Mouse (Mus musculus) forebrain, embryonic 14.5 days (tissue): ENCODE measurements around the gene Med12l. TPM values are rescaled to one million over a fixed set of nuclear protein-coding genes. Genes with fewer than 3 reads are reported as not detected.
"Not testable (repeated sequence)": the region's sequence is repeated elsewhere in the genome, so short reads cannot be mapped to it uniquely, and the experiment has no call there.

ENCODE experiments used
- ATAC-seq: fragments of 200-750 bp; cut with Nextera tagmentation; 2 replicates; pipeline ENCODE4 v1.8.0; 2017; ENCODE audit warnings: mild to moderate bottlenecking, moderate library complexity
- DNase-seq: peaks from one replicate; pipeline ENCODE4 v3.0.0-alpha.2; 2015; ENCODE audit warnings: low spot score
- H3K27ac ChIP-seq: fragments of 300-500 bp; sonication (generic); 2 replicates; pipeline ENCODE4 v1.5.1; 2014; ENCODE audit warnings: low read depth, mild to moderate bottlenecking, control low read depth, low read length, moderate library complexity
- H3K27me3 ChIP-seq: fragments of 300-500 bp; sonication (generic); replicated peaks from 2 replicates; pipeline ENCODE4 v1.6.1; 2014; ENCODE audit warnings: low read length, control low read depth, mixed read lengths; ENCODE audit not compliant: control insufficient read depth, insufficient read depth
- H3K36me3 ChIP-seq: fragments of 300-500 bp; sonication (generic); 2 replicates; pipeline ENCODE4 v1.6.1; 2014; ENCODE audit warnings: low read length, control low read depth; ENCODE audit not compliant: control insufficient read depth, insufficient read depth
- H3K4me1 ChIP-seq: fragments of 300-500 bp; sonication (generic); 2 replicates; pipeline ENCODE4 v1.6.1; 2014; ENCODE audit warnings: antibody characterized with exemption, low read length, control low read depth; ENCODE audit not compliant: control insufficient read depth, insufficient read depth
- H3K4me2 ChIP-seq: fragments of 300-500 bp; sonication (generic); 2 replicates; pipeline ENCODE4 v1.6.1; 2014; ENCODE audit warnings: mild to moderate bottlenecking, control low read depth, low read length
- H3K4me3 ChIP-seq: fragments of 300-500 bp; sonication (generic); 2 replicates; pipeline ENCODE4 v1.5.1; 2014; ENCODE audit warnings: low read depth, low read length, control low read depth
- H3K9ac ChIP-seq: fragments of 300-500 bp; sonication (generic); 2 replicates; pipeline ENCODE4 v1.6.1; 2014; ENCODE audit warnings: mild to moderate bottlenecking, low read length, control low read depth, moderate library complexity
- H3K9me3 ChIP-seq: fragments of 300-500 bp; sonication (generic); replicated peaks from 2 replicates; pipeline ENCODE4 v1.6.1; 2016; ENCODE audit warnings: low read length, control low read depth, mixed read lengths; ENCODE audit not compliant: control insufficient read depth
- WGBS: fragments of 180-500 bp; shearing (Covaris S2); extraction: QIAGEN DNeasy Blood & Tissue Kit; methylation state at CpG from one replicate; pipeline ENCODE4 v1.1.7; 2014; 5-methylcytosine and 5-hydroxymethylcytosine counted together
- polyA plus RNA-seq: library from polyadenylated mRNA; unstranded; fragments of >200 nt; fragmentation: Nextera tagmentation; extraction: Ambion mirVana; gene quantifications from 2 replicates; pipeline ENCODE4 v1.2.1, GENCODE M21; 2014

Gene Med12l
- polyA plus RNA-seq, 1 experiment from 2014 or later = 2.3 TPM

- ATAC-seq (no peak), DNase-seq (no peak)
- Histone ChIP-seq H3K4me2 (no peak overlapping the region), H3K4me1 (no peaks in the 10 kb centered on the region), H3K27me3 (no peaks in the 10 kb centered on the region), H3K4me3 (no peak overlapping the region), H3K9ac (no peak overlapping the region), H3K27ac (no peak overlapping the region), H3K36me3 (no peaks in the 10 kb centered on the region), H3K9me3 (no peaks in the 10 kb centered on the region)
- 80% methylated on average over 12 of the region's 12 CpGs for WGBS
Measured at GRCm38 (mm10) chr3:59138946-59139468, 133.4 kb downstream of the Med12l start.

DNA sequence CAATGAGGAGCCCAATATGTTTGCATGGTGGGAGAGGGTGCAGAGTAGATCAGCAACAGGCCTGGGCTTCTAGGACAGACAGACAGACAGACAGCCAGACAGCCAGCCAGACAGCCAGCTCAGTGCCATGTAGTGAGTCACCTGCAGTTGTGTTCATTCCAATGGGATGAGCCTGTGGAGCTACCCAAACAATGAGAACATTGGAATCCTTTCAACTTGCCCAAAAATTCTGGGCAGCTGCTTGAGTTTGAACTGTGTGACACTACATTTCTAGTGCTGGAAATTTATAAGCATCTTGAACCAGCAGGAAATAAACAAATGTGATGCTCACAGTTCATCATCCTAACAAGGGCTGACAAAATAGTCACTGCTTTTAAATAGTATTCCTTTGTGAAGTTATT is 134.0 kb downstream of the Med12l start:
- ATAC-seq (no peak), DNase-seq (no peak)
- Histone ChIP-seq H3K9me3 (no peaks in the 10 kb centered on the region), H3K4me2 (no peak overlapping the region), H3K27me3 (no peaks in the 10 kb centered on the region), H3K27ac (no peak overlapping the region), H3K9ac (no peak overlapping the region), H3K4me3 (no peak overlapping the region), H3K4me1 (no peaks in the 10 kb centered on the region), H3K36me3 (no peaks in the 10 kb centered on the region)

DNA sequence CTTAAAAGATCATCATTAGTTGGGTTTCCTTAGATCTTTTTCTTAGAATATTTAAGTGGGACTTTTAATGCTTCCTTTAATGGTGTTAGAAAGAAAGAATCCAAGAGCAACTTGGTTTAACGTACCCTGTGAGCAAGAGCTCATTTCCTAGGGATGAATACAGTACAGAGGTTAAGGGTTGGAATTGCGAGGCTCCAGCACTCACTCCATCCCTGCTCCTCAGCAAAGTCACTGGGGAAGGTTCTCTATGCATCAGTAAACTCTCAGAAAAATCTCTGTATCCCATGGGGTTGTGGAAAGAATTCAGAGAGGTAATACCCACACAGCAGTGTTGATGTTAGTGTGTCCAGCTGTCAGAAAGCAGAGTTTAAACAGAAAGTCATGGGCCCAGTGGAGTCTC is 134.5 kb downstream of the Med12l start:
- Histone ChIP-seq H3K27me3 (no peaks in the 10 kb centered on the region), H3K4me3 (no peak overlapping the region), H3K9ac (no peak overlapping the region), H3K4me2 (no peak overlapping the region), H3K27ac (no peak overlapping the region), H3K9me3 (no peaks in the 10 kb centered on the region), H3K36me3 (no peaks in the 10 kb centered on the region), H3K4me1 (no peaks in the 10 kb centered on the region)
- DNase-seq (no peak), ATAC-seq (no peak)
- 87% methylated on average over 2 of the region's 2 CpGs for WGBS

- H3K27me3 ChIP-seq, H3K4me1 ChIP-seq, DNase-seq, H3K27ac ChIP-seq, ATAC-seq, H3K9ac ChIP-seq, H3K4me3 ChIP-seq, H3K4me2 ChIP-seq, H3K36me3 ChIP-seq, H3K9me3 ChIP-seq: not testable (repeated sequence)
- 95% methylated on average over 4 of the region's 4 CpGs for WGBS
Measured at GRCm38 (mm10) chr3:59140941-59141340, 135.3 kb downstream of the Med12l start.

- no peak overlapping the region for H3K9ac ChIP-seq
- ATAC-seq = no peak
- no peak overlapping the region for H3K4me3 ChIP-seq
- H3K4me1 ChIP-seq = no peaks in the 10 kb centered on the region
- H3K27ac ChIP-seq = no peak overlapping the region
- no peak for DNase-seq
- H3K4me2 ChIP-seq = no peak overlapping the region
- no peaks in the 10 kb centered on the region for H3K36me3 ChIP-seq
- no peaks in the 10 kb centered on the region for H3K9me3 ChIP-seq
- WGBS = 85% methylated on average over 8 of the region's 8 CpGs
- H3K27me3 ChIP-seq = no peaks in the 10 kb centered on the region
Measured at GRCm38 (mm10) chr3:59141507-59142305, 136.1 kb downstream of the Med12l start.

GRCm38 (mm10) chr3:59145194-59145593 is 139.6 kb downstream of the Med12l start:
- Histone ChIP-seq H3K4me2 (no peak overlapping the region), H3K4me3 (no peak overlapping the region), H3K4me1 (no peaks in the 10 kb centered on the region), H3K27ac (no peak overlapping the region), H3K9me3 (no peaks in the 10 kb centered on the region), H3K27me3 (no peaks in the 10 kb centered on the region), H3K9ac (no peak overlapping the region), H3K36me3 (no peaks in the 10 kb centered on the region)
- no peak for ATAC-seq
- no peak for DNase-seq
- WGBS = 66% methylated on average over 5 of the region's 5 CpGs

DNA sequence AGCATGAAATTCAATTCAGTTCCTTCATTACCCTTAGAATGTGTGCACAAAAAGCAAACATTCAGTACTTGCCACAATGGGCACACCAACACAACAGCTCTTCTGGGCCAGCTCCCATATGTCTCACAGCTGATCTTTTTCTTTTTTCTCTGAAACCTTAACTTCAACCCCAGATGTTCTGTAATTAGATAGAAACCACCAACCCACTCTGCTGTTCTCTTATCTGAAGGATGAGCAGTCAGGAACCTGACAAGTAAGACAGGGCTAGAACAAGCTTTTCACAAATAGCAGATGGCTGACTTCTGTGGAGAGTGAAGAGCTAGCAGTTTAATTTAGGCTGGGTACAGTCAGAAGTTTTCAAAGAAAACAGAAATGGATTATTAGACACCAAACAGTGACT is 144.0 kb downstream of the Med12l start:
- no peaks in the 10 kb centered on the region for H3K4me1 ChIP-seq
- no peaks in the 10 kb centered on the region for H3K27me3 ChIP-seq
- DNase-seq = no peak
- H3K36me3 ChIP-seq = no peaks in the 10 kb centered on the region
- no peak overlapping the region for H3K4me3 ChIP-seq
- no peak overlapping the region for H3K27ac ChIP-seq
- no peak overlapping the region for H3K9ac ChIP-seq
- no peaks in the 10 kb centered on the region for H3K9me3 ChIP-seq
- no peak for ATAC-seq
- H3K4me2 ChIP-seq = no peak overlapping the region

GRCm38 (mm10) chr3:59150624-59151023 is 145.0 kb downstream of the Med12l start:
- ATAC-seq (no peak), DNase-seq (no peak)
- H3K36me3 ChIP-seq = no peaks in the 10 kb centered on the region
- no peaks in the 10 kb centered on the region for H3K4me1 ChIP-seq
- 92% methylated on average over 2 of the region's 2 CpGs for WGBS
- H3K9ac ChIP-seq = no peak overlapping the region
- H3K9me3 ChIP-seq = no peaks in the 10 kb centered on the region
- no peaks in the 10 kb centered on the region for H3K27me3 ChIP-seq
- no peak overlapping the region for H3K27ac ChIP-seq
- H3K4me2 ChIP-seq = no peak overlapping the region
- H3K4me3 ChIP-seq = no peak overlapping the region

GRCm38 (mm10) chr3:59153424-59153823 is 147.8 kb downstream of the Med12l start, which contains the start of gene P2ry14:
Gene P2ry14, minus strand, starts transcription at chr3:59153618.
- Histone ChIP-seq H3K4me3 (no peak within 1 kb of the TSS), H3K9me3 (no peaks in the 10 kb centered on the region), H3K9ac (no peak within 1 kb of the TSS), H3K27ac (no peak within 1 kb of the TSS), H3K27me3 (no peaks in the 10 kb centered on the region), H3K4me1 (no peaks in the 10 kb centered on the region), H3K4me2 (no peak within 1 kb of the TSS), H3K36me3 (no peaks in the 10 kb centered on the region)
- 90% methylated on average over 5 of the region's 5 CpGs for WGBS
- DNase-seq (no peak), ATAC-seq (no peak)
